Mouse (Mus musculus) liver, adult 2 months (tissue): ENCODE data around the gene Tsacc. TPM values are rescaled to one million over a fixed set of nuclear protein-coding genes. Genes with fewer than 3 reads are reported as not detected.

ENCODE experiments used
- DNase-seq: peaks from one replicate; pipeline ENCODE4 v3.0.0-alpha.2; 2011; ENCODE audit warnings: low read depth, low spot score; ENCODE audit errors: extremely low read depth
- H3K27ac ChIP-seq: fragments of 200-500 bp; replicated peaks from 2 replicates; pipeline ENCODE4 v1.5.1; 2012; ENCODE audit warnings: low read depth, mild to moderate bottlenecking, control low read depth, inconsistent platforms, low read length; ENCODE audit not compliant: insufficient read depth
- H3K27me3 ChIP-seq: fragments of 200-500 bp; 2 replicates; pipeline ENCODE4 v1.6.1; 2012; ENCODE audit warnings: mild to moderate bottlenecking, moderate library complexity, low read length, inconsistent platforms; ENCODE audit not compliant: control insufficient read depth, insufficient read depth
- H3K36me3 ChIP-seq: fragments of 200-500 bp; 2 replicates; pipeline ENCODE4 v1.6.1; 2012; ENCODE audit warnings: low read length, inconsistent platforms; ENCODE audit not compliant: control insufficient read depth, insufficient read depth
- H3K4me1 ChIP-seq: fragments of 200-500 bp; 2 replicates; pipeline ENCODE4 v1.6.1; 2011; ENCODE audit warnings: low read length; ENCODE audit not compliant: control insufficient read depth, insufficient read depth
- H3K4me3 ChIP-seq: fragments of 200-500 bp; 2 replicates; pipeline ENCODE4 v1.5.1; 2011; ENCODE audit warnings: low read depth, mild to moderate bottlenecking, control low read depth, low read length, moderate library complexity; ENCODE audit not compliant: insufficient read depth
- H3K79me2 ChIP-seq: fragments of 200-500 bp; 2 replicates; pipeline ENCODE4 v1.6.1; 2012; ENCODE audit warnings: inconsistent platforms, mild to moderate bottlenecking, low read length, moderate library complexity; ENCODE audit not compliant: control insufficient read depth, insufficient read depth
- H3K9ac ChIP-seq: fragments of 200-500 bp; 2 replicates; pipeline ENCODE4 v1.6.1; 2012; ENCODE audit warnings: low read depth, mild to moderate bottlenecking, control low read depth, inconsistent platforms, low read length
- CTCF ChIP-seq: fragments of 200-500 bp; IDR thresholded peaks from 2 replicates; pipeline ENCODE4 v1.5.1; 2011; ENCODE audit warnings: low read depth, low read length, control low read depth
- POLR2A ChIP-seq: fragments of 200-500 bp; IDR thresholded peaks from 2 replicates; pipeline ENCODE4 v1.6.1; 2011; ENCODE audit warnings: low read length, control low read depth; ENCODE audit not compliant: insufficient read depth; ENCODE audit errors: extremely low read depth
- WGBS: fragments of 180-500 bp; shearing (Covaris S2); methylation state at CpG from one replicate; pipeline ENCODE4 v1.1.7; 2018; 5-methylcytosine and 5-hydroxymethylcytosine counted together
- polyA plus RNA-seq: library from polyadenylated mRNA; depleted of rRNA; stranded (reverse); fragments of >200 nt; gene quantifications from 2 replicates; pipeline ENCODE4 v1.2.3, GENCODE M21; 2012
- total RNA-seq: library from RNA; depleted of rRNA; stranded (reverse); fragments of >200 nt; gene quantifications from 2 replicates; pipeline ENCODE4 v1.2.3, GENCODE M21; 2014

Gene Tsacc
- total and polyA plus RNA-seq, 2 experiments = 3.4 to 4.3 TPM

DNA sequence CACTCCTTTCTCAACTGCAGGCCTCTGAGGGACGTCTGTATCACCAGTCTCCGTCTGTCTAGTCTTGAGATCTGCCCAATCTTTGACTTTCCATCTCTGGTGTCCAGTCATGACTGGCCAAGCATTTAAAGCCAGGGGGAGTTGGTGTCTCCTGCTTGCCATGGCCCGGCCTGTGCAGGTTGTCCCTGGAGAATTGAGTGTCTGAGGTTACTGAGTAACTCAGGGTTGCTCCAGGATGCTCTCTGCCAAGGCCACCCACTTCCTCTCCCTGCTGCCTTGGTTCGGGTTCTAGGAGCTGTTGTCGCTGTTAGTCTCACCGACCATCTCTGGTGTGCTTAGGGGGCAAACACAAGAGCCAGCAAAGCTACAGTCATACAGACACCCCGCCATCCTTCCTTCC is 40.4 kb downstream of the Tsacc start:
- no peak overlapping the region for H3K27ac ChIP-seq
- TF ChIP-seq CTCF (no peak), POLR2A (no peak)
- H3K79me2 ChIP-seq = no peaks in the 10 kb centered on the region
- H3K36me3 ChIP-seq = no peaks in the 10 kb centered on the region
- no peak for DNase-seq
- no peak overlapping the region for H3K9ac ChIP-seq
- H3K27me3 ChIP-seq = no peaks in the 10 kb centered on the region
- WGBS = 64% methylated on average over 7 of the region's 7 CpGs
- no peak overlapping the region for H3K4me3 ChIP-seq
- H3K4me1 ChIP-seq = peaks cover 2% of the 10 kb centered on the region

DNA sequence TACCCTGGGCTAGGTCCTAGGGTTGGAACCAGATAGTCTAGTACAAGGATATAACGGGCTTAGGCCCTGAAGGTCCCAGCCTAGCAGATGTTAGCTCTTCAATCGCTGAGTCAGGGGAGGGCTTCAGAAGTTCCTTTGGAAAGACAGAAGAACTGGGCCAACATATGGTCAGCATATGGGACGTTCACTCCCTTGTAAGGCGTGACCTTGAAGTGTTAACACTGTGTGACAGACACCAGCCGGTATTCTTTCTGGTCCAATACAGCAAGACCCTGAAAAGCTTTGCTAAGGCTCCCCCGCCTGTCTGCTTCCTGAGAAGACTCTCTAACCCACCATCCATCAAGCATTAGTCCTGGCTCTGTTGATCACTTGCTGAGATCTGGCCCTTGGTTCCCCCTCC is 40.8 kb downstream of the Tsacc start:
- H3K36me3 ChIP-seq = no peaks in the 10 kb centered on the region
- H3K27me3 ChIP-seq = no peaks in the 10 kb centered on the region
- no peak for DNase-seq
- H3K27ac ChIP-seq = no peak overlapping the region
- H3K9ac ChIP-seq = no peak overlapping the region
- no peaks in the 10 kb centered on the region for H3K79me2 ChIP-seq
- TF ChIP-seq CTCF = no peak
- H3K4me3 ChIP-seq = no peak overlapping the region
- WGBS = 85% methylated on average over 6 of the region's 6 CpGs
- peaks cover 2% of the 10 kb centered on the region for H3K4me1 ChIP-seq

DNA sequence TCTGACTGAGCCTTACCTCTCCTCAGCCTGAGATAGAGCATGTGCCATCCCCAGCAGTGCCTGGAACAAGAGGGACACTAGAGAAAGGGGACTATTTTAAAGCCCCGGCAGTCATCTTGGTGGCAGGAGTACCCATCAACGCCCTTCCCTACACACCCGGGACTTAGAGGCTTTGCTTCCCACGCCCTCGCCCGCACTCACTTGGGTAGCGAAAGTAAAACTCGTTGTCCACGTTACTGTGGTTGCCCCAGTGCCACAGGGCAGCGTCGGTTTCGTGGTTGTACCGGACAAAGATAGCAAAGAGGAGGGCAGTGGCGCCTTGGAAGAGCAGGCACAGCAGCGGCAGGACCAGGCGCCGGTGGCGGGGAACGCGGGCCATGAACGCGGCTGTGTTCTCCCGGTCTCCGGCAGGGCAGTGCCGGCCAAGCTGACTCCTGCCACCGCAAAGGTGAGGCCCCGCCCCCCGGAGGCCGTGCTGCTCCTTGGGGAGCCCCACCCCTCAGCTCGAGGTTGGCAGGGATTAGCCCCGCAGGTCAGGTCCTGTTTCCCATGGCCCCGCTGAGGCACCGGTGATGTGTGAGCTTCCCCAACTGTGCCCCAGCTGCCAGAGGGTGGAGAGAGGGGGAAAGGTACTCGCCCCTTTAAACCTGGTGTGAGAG is 42.4 kb downstream of the Tsacc start, which contains the start of gene Rhbg:
Rhbg (minus strand) TSS at position 442 of the 659 bp plus-strand sequence.
- H3K27ac ChIP-seq = no peak within 1 kb of the TSS
- peak within 1 kb of the TSS; percentile 85 for H3K9ac ChIP-seq
- H3K79me2 ChIP-seq = no peaks in the 10 kb centered on the region
- no peaks in the 10 kb centered on the region for H3K27me3 ChIP-seq
- peak within 1 kb of the TSS; percentile 76 for H3K4me3 ChIP-seq
- peaks cover 2% of the 10 kb centered on the region for H3K4me1 ChIP-seq
- TF ChIP-seq CTCF (0 out of 2 replicates have a peak, but pooled peaks have one; percentile 0), POLR2A (no peak)
- H3K36me3 ChIP-seq = no peaks in the 10 kb centered on the region
- WGBS = 2% methylated on average over 34 of the region's 34 CpGs
- DNase-seq = peak; percentile 55

DNA sequence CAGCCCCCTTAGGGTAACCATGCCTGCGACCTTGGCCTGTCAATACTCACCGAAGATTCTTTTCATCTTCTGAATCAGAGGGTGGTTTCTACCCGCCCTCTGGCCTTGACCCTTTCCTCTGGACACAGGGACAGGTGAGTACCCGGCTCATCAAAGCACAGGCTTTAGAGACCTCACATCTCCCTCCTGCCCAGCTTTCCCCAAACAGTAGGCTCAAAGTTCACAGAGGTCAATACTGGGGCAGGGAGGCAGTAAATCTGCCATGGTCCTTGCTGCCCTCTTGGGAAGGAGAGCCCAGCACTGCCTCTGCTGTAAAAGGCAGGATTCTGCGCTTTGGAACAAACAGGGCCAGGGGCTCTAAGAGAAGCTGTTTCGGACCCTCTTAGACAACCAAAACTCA is 44.1 kb downstream of the Tsacc start:
- WGBS = 50% methylated on average over 6 of the region's 6 CpGs

DNA sequence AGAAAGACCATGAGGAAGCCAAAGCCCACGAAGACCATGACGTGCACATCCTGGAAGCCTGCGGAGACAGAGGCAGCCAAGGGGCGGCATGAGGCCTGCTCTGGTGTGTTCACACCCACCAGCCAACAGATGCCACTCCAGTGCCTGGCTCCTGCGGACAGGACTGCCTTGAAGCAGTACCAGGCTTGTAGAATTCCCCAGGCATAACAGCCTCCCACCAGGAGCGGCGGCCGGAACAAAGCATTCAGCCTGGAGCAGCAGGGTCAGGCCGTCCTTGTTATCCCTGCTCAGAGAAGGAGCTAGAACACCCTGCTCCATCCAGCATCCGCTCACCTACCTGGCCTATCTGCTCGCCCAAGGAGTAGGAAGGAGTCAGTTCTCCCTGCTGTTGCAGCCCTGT is 48.4 kb downstream of the Tsacc start:
- H3K4me1 ChIP-seq = no peaks in the 10 kb centered on the region
- WGBS = 91% methylated on average over 11 of the region's 11 CpGs
- DNase-seq = no peak
- H3K4me3 ChIP-seq = no peak overlapping the region
- H3K27ac ChIP-seq = no peak overlapping the region
- no peaks in the 10 kb centered on the region for H3K27me3 ChIP-seq
- H3K36me3 ChIP-seq = no peaks in the 10 kb centered on the region
- TF ChIP-seq CTCF = no peak
- TF ChIP-seq POLR2A = no peak
- no peaks in the 10 kb centered on the region for H3K79me2 ChIP-seq
- no peak overlapping the region for H3K9ac ChIP-seq

More for the DNA sequence above, 44.1 kb downstream of the Tsacc start:
- Histone ChIP-seq H3K36me3 (no peaks in the 10 kb centered on the region), H3K4me1 (peaks cover 2% of the 10 kb centered on the region), H3K4me3 (no peak overlapping the region), H3K27ac (no peak overlapping the region), H3K9ac (no peak overlapping the region), H3K27me3 (no peaks in the 10 kb centered on the region), H3K79me2 (no peaks in the 10 kb centered on the region)
- peak; percentile 51 for DNase-seq
- TF ChIP-seq POLR2A (no peak), CTCF (no peak)

DNA sequence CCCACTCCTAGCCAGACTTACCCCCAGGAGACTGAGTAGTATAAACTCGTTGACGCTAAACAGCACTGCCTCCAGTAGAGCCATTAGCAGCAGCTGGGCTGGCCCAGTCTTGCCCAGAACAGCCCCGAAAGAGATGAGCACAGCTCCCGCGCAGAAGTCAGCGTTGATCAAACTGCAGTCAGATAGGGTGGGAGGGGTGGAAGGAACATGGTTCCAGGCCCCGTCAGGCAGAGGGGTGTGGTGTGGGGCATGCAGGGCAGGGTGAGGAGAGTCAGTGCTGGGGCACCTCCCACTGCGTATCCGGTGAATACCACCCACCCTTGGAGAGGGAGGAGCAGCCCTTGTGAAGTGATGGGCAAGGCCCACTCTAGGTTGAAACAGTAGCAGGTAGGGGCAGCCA is 49.1 kb downstream of the Tsacc start:
- H3K4me1 ChIP-seq = no peaks in the 10 kb centered on the region
- H3K36me3 ChIP-seq = no peaks in the 10 kb centered on the region
- WGBS = 81% methylated on average over 9 of the region's 9 CpGs
- H3K79me2 ChIP-seq = no peaks in the 10 kb centered on the region
- DNase-seq = no peak
- no peaks in the 10 kb centered on the region for H3K27me3 ChIP-seq
- H3K27ac ChIP-seq = no peak overlapping the region
- TF ChIP-seq POLR2A (no peak), CTCF (no peak)
- H3K9ac ChIP-seq = no peak overlapping the region
- no peak overlapping the region for H3K4me3 ChIP-seq
